Mouse (Mus musculus) liver, postnatal 0 days (tissue): ENCODE data around the gene Mia3.

ENCODE experiments used
- CTCF ChIP-seq: sonication (generic); IDR thresholded peaks from 2 replicates; pipeline ENCODE4 v1.5.1; 2016; ENCODE audit warnings: antibody characterized with exemption, low read depth
- EP300 ChIP-seq: IDR thresholded peaks from 2 replicates; pipeline ENCODE4 v1.6.1; 2016; ENCODE audit warnings: antibody characterized with exemption, low read depth, mild to moderate bottlenecking

DNA sequence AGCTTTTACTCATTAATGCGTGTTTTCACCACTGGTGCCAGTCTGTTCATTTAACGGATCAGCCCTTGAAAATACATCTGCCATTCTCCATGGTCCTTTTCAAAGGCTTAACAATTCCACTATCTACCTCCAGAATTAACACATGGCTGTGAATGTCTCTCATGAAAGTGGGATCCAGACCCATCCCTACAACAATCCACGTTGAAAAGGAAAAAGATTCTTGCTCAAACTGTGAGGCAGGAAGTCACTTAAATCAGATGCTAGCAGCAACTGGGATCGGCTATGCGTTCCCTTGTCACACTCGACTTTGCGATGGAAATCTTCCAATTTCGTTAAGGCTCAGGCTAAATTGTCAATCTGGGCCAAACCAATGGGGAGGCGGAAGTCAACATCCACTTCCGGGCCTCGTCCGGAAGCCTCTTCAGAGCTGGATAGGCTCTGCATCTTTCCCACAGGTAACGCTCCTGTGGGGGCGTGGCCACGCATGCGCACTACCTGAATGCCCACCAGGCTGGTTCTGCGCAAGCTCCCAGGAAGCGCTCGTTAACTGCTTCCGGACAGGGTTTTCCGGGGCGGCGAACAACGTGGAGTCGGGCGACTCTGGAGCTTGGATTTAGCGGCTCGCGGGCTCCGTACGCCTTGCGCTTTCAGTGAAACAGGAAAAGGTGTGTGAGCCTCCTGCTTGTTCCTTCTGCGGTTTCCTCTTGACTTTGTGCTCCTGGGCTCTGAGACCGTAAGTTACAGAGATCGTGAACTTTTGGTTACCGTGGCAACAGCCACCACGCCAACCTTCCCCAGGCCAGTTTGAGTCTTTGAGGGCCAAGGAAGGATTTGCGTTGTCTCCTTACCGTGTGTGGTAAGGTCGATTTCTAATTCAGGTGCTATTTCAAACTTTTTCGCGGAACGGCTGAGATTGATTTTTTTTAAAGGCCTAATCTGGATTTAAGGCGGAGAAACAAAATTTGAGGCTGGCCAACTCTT, 19.4 kb upstream of the Mia3 start, which contains the start of gene Taf1a:
- no peak for TF ChIP-seq CTCF
- TF ChIP-seq EP300 = no peak
